Comparison of ENCODE assay signal across 16 mouse cellular contexts in genomic region chr9:118988787-118989580, GRCm38 (mm10).
DNase-seq lines count a peak whose midpoint lies in the region; ATAC-seq and TF ChIP-seq lines count a peak whose summit lies in the region.
"Had no signal": no experiment of that assay in that cellular context is flagged by ENCODE, and none has a peak within 500 bp of the region (broad histone marks: within the 10 kb centered on the region; RNA-seq: fewer than 3 reads in every experiment).

No protein-coding gene starts in this region.

- H3K9ac ChIP-seq in forebrain, embryonic 16.5 days (replicated peaks; ENCODE audit: low read depth, low read length): no peak overlapping the region
- H3K9ac ChIP-seq in limb, embryonic 13.5 days: no peak overlapping the region
- H3K9ac ChIP-seq: heart, embryonic 15.5 days; liver, embryonic 12.5 days had no signal

- peaks cover 15% of the 10 kb centered on the region for H3K4me1 ChIP-seq in forebrain, embryonic 16.5 days (replicated peaks; ENCODE audit: control insufficient read depth, insufficient read depth, low read length)
- H3K4me1 ChIP-seq in limb, embryonic 13.5 days: peaks cover 82% of the 10 kb centered on the region

- peak; percentile 80 for ATAC-seq in forebrain, embryonic 16.5 days
- ATAC-seq in limb, embryonic 13.5 days (ENCODE audit: low FRiP score, low read depth): no peak
- no peak for ATAC-seq in megakaryocyte-erythroid progenitor cell, adult 5-6 weeks (replicated peaks; ENCODE audit: low FRiP score, low TSS enrichment, poor library complexity, severe bottlenecking)
- ATAC-seq: intestine, postnatal 0 days; liver, embryonic 12.5 days had no signal

- DNase-seq in embryo, embryonic 10.5 days (ENCODE audit: low spot score): peak; percentile 26
- DNase-seq in embryo, embryonic 9.5 days (ENCODE audit: extremely low spot score): no peak
- DNase-seq in c-Kit-negative CD71-positive TER-119-positive erythroid progenitor cells, embryonic 14.5 days (ENCODE audit: low read depth, low spot score): peak; percentile 6
- DNase-seq in left cerebral cortex, adult 2 months (ENCODE audit: extremely low spot score in 1 of 2, low spot score in 2 of 2): no peak
- no peak for DNase-seq in right cerebral cortex, postnatal 25 days
- DNase-seq: adrenal gland, adult 2 months; cerebellum, adult 8-10 months; gastrocnemius, postnatal 14 days; layer of hippocampus, postnatal 36 days had no signal

- no peak overlapping the region for H3K4me2 ChIP-seq in forebrain, embryonic 16.5 days (ENCODE audit: low read length)
- no peak overlapping the region for H3K4me2 ChIP-seq in limb, embryonic 13.5 days (replicated peaks)
- H3K4me2 ChIP-seq: heart, embryonic 15.5 days; liver, embryonic 12.5 days had no signal

- no peak overlapping the region for H3K4me3 ChIP-seq in forebrain, embryonic 16.5 days (replicated peaks; ENCODE audit: low read length)
- H3K4me3 ChIP-seq in limb, embryonic 13.5 days: no peak overlapping the region
- H3K4me3 ChIP-seq in left cerebral cortex, adult 2 months: no peak overlapping the region
- H3K4me3 ChIP-seq: heart, embryonic 15.5 days; liver, embryonic 12.5 days; myocyte had no signal

- no peaks in the 10 kb centered on the region for H3K36me3 ChIP-seq in forebrain, embryonic 16.5 days (ENCODE audit: control insufficient read depth, insufficient read depth)
- peaks cover 9% of the 10 kb centered on the region; the same call in 1 of the 2 replicates for H3K36me3 ChIP-seq in limb, embryonic 13.5 days
- H3K36me3 ChIP-seq: heart, embryonic 15.5 days; liver, embryonic 12.5 days had no signal

- 32% methylated on average over 11 of the region's 11 CpGs for WGBS in forebrain, embryonic 16.5 days
- 78% methylated on average over 11 of the region's 11 CpGs for WGBS in limb, embryonic 13.5 days

- H3K9me3 ChIP-seq in forebrain, embryonic 16.5 days (ENCODE audit: control insufficient read depth, low read length): no peaks in the 10 kb centered on the region
- H3K9me3 ChIP-seq in limb, embryonic 13.5 days: no peaks in the 10 kb centered on the region
- H3K9me3 ChIP-seq: heart, embryonic 15.5 days; liver, embryonic 12.5 days had no signal

- no peak overlapping the region for H3K27ac ChIP-seq in forebrain, embryonic 16.5 days (ENCODE audit: low read length)
- H3K27ac ChIP-seq in limb, embryonic 13.5 days: peak overlapping the region; percentile 52; the same call in 1 of the 2 replicates
- H3K27ac ChIP-seq in left cerebral cortex, adult 2 months: no peak overlapping the region
- H3K27ac ChIP-seq: heart, embryonic 15.5 days; liver, embryonic 12.5 days had no signal

- no peak for TF ChIP-seq CTCF in left cerebral cortex, adult 2 months (IDR thresholded peaks at IDR 0.05)

- H3K27me3 ChIP-seq in forebrain, embryonic 16.5 days (replicated peaks; ENCODE audit: control insufficient read depth, insufficient read depth, low read length): no peaks in the 10 kb centered on the region
- no peaks in the 10 kb centered on the region for H3K27me3 ChIP-seq in limb, embryonic 13.5 days
- H3K27me3 ChIP-seq: heart, embryonic 15.5 days; liver, embryonic 12.5 days had no signal

- intact Hi-C loops in left cerebral cortex, adult 2 months (cut with DNase I): no loop called here

Comparison
In these comparisons a context has a peak if more than half of its experiments do, and no peak if none do; other contexts are left out.
1. DNase-seq: peak in embryo, embryonic 10.5 days (single experiment) and c-Kit-negative CD71-positive TER-119-positive erythroid progenitor cells, embryonic 14.5 days (single experiment); none in embryo, embryonic 9.5 days (single experiment), left cerebral cortex, adult 2 months (0 of 2) and right cerebral cortex, postnatal 25 days (single experiment).